Mouse (Mus musculus) MEL (cell line): Measurements from ENCODE around the gene Mrpl49. TPM values are rescaled to one million over a fixed set of nuclear protein-coding genes. Genes with fewer than 3 reads are reported as not detected.

Experiments used
- DNase-seq: peaks from one replicate; pipeline ENCODE4 v3.0.0; 2011; ENCODE audit warnings: low read depth, low spot score
- H3K27ac ChIP-seq: 2 replicates; pipeline ENCODE4 v1.5.1; 2012; ENCODE audit warnings: low read depth, mild to moderate bottlenecking, control low read depth, low read length, moderate library complexity; ENCODE audit not compliant: control insufficient read depth
- H3K27me3 ChIP-seq, 2 experiments: fragments of 150-350 bp in 1 of 2; sonication (generic) in 1 of 2; 2 replicates each; pipeline ENCODE4 v1.6.1; 2012; ENCODE audit warnings: low read length in 2 of 2, mild to moderate bottlenecking in 2 of 2, improper control_type of control experiment in 1 of 2, moderate library complexity in 1 of 2; ENCODE audit not compliant: insufficient read depth in 2 of 2, control insufficient read depth in 1 of 2
- H3K36me3 ChIP-seq, 2 experiments: 2 replicates each; pipeline ENCODE4 v1.6.1; 2012 to 2014; ENCODE audit warnings: low read length in 2 of 2, improper control_type of control experiment in 1 of 2, inconsistent platforms in 1 of 2, mild to moderate bottlenecking in 1 of 2; ENCODE audit not compliant: insufficient read depth in 2 of 2, control insufficient read depth in 1 of 2
- H3K4me1 ChIP-seq, 2 experiments: fragments of 150-350 bp in 1 of 2; sonication (generic) in 1 of 2; 2 replicates each; pipeline ENCODE4 v1.6.1; 2012; ENCODE audit warnings: low read length in 2 of 2, improper control_type of control experiment in 1 of 2, mild to moderate bottlenecking in 1 of 2; ENCODE audit not compliant: insufficient read depth in 2 of 2, control insufficient read depth in 1 of 2
- H3K4me3 ChIP-seq, 2 experiments: fragments of 150-350 bp in 1 of 2; sonication (generic) in 1 of 2; 2 replicates each; pipeline ENCODE4 v1.5.1; 2012; ENCODE audit warnings: low read depth in 2 of 2, low read length in 2 of 2, mild to moderate bottlenecking in 2 of 2, moderate library complexity in 2 of 2, control low read depth in 1 of 2, improper control_type of control experiment in 1 of 2; ENCODE audit not compliant: control insufficient read depth in 1 of 2, insufficient read depth in 1 of 2
- H3K79me2 ChIP-seq: 2 replicates; pipeline ENCODE4 v1.6.1; 2012; ENCODE audit warnings: mild to moderate bottlenecking, low read length, moderate library complexity; ENCODE audit not compliant: control insufficient read depth, poor library complexity, insufficient read depth
- H3K9ac ChIP-seq: 2 replicates; pipeline ENCODE4 v1.6.1; 2012; ENCODE audit warnings: low read depth, mild to moderate bottlenecking, control low read depth, low read length, moderate library complexity; ENCODE audit not compliant: control insufficient read depth, poor library complexity, severe bottlenecking
- H3K9me3 ChIP-seq: fragments of 150-350 bp; sonication (generic); replicated peaks from 2 replicates; pipeline ENCODE4 v1.6.1; 2012; ENCODE audit warnings: mild to moderate bottlenecking, low read length, improper control_type of control experiment, moderate library complexity; ENCODE audit not compliant: insufficient read depth
- CTCF ChIP-seq, 3 experiments: IDR thresholded peaks in 2 of 3; conservative IDR thresholded peaks in 1 of 3; 2 replicates each; pipeline ENCODE4 v1.5.1; 2011 to 2012; ENCODE audit warnings: low read length in 3 of 3, low read depth in 2 of 3, mild to moderate bottlenecking in 2 of 3, improper control_type of control experiment in 1 of 3, inconsistent platforms in 1 of 3, mixed read lengths in 1 of 3, moderate library complexity in 1 of 3; ENCODE audit not compliant: control insufficient read depth in 1 of 3, insufficient read depth in 1 of 3, poor library complexity in 1 of 3, severe bottlenecking in 1 of 3
- EP300 ChIP-seq, 2 experiments: IDR thresholded peaks; 2 replicates each; pipeline ENCODE4 v1.6.1; 2011; ENCODE audit warnings: improper control_type of control experiment in 2 of 2, low read length in 2 of 2, low read depth in 1 of 2, mild to moderate bottlenecking in 1 of 2
- JUND ChIP-seq: IDR thresholded peaks from 2 replicates; pipeline ENCODE4 v1.6.1; 2011; ENCODE audit warnings: low read depth, mild to moderate bottlenecking, improper control_type of control experiment, low read length
- KAT2A ChIP-seq: conservative IDR thresholded peaks from 2 replicates; pipeline ENCODE4 v1.6.1; 2012; ENCODE audit warnings: low read depth, low read length, improper control_type of control experiment, inconsistent platforms
- MAZ ChIP-seq: IDR thresholded peaks from 2 replicates; pipeline ENCODE4 v1.6.1; 2012; ENCODE audit warnings: low read depth, mild to moderate bottlenecking, inconsistent platforms, low read length, improper control_type of control experiment
- MXI1 ChIP-seq: IDR thresholded peaks from 2 replicates; pipeline ENCODE4 v1.6.1; 2011; ENCODE audit warnings: mild to moderate bottlenecking, low read depth, low read length, improper control_type of control experiment
- MYB ChIP-seq: IDR thresholded peaks from 2 replicates; pipeline ENCODE4 v1.6.1; 2011; ENCODE audit warnings: mild to moderate bottlenecking, low read depth, low read length, improper control_type of control experiment
- MYC ChIP-seq: IDR thresholded peaks from 2 replicates; pipeline ENCODE4 v1.6.1; 2011; ENCODE audit warnings: low read depth, mild to moderate bottlenecking, low read length, improper control_type of control experiment, moderate library complexity
- RAD21 ChIP-seq: IDR thresholded peaks from 2 replicates; pipeline ENCODE4 v1.6.1; 2011; ENCODE audit warnings: mild to moderate bottlenecking, low read depth, low read length, improper control_type of control experiment
- RCOR1 ChIP-seq: IDR thresholded peaks from 2 replicates; pipeline ENCODE4 v1.6.1; 2012; ENCODE audit warnings: low read depth, mild to moderate bottlenecking, inconsistent platforms, low read length, improper control_type of control experiment
- SMC3 ChIP-seq: IDR thresholded peaks from 2 replicates; pipeline ENCODE4 v1.6.1; 2011; ENCODE audit warnings: low read depth, low read length, improper control_type of control experiment
- ZKSCAN1 ChIP-seq: IDR thresholded peaks from 2 replicates; pipeline ENCODE4 v1.6.1; 2012; ENCODE audit warnings: low read depth, mild to moderate bottlenecking, inconsistent platforms, low read length, improper control_type of control experiment, moderate library complexity
- ZMIZ1 ChIP-seq: IDR thresholded peaks from 2 replicates; pipeline ENCODE4 v1.6.1; 2012; ENCODE audit warnings: low read depth, mild to moderate bottlenecking, inconsistent platforms, low read length, improper control_type of control experiment, moderate library complexity
- polyA plus RNA-seq, 2 experiments: library from polyadenylated mRNA; stranded (reverse) in 1 of 2; unstranded in 1 of 2; fragments of >175 nt in 1 of 2; fragments of >200 nt in 1 of 2; gene quantifications; 2 replicates each; pipeline versions ENCODE4 v1.2.1 to v1.2.4; 2012; ENCODE audit warnings: low replicate concordance in 2 of 2, low read depth in 1 of 2; ENCODE audit not compliant: insufficient read length in 2 of 2, insufficient read depth in 1 of 2, missing spikeins in 1 of 2
- total RNA-seq: library from RNA; depleted of rRNA; stranded (reverse); fragments of 300-350 nt; gene quantifications from 2 replicates; pipeline ENCODE4 v1.2.3, GENCODE M21; 2012

Mrpl49 gene
- total and polyA plus RNA-seq, 3 experiments: 81.6 to 98.7 TPM; not detected in 1

- no peaks in the 10 kb centered on the region for H3K79me2 ChIP-seq
- no peak for TF ChIP-seq ZKSCAN1
- no peak for TF ChIP-seq RCOR1
- TF ChIP-seq EP300 (IDR thresholded peaks at IDR 0.05; ENCODE audit: low read depth in 1 of 2, low read length in 2 of 2): no peak
- TF ChIP-seq JUND: no peak
- TF ChIP-seq MYC: no peak
- TF ChIP-seq MYB: no peak
- TF ChIP-seq CTCF (IDR thresholded peaks at IDR 0.05 in 2 of 3, conservative IDR thresholded peaks at IDR 0.05 in 1 of 3; ENCODE audit: control insufficient read depth in 1 of 3, insufficient read depth in 1 of 3, low read depth in 2 of 3, low read length in 3 of 3, poor library complexity in 1 of 3, severe bottlenecking in 1 of 3): no peak
- no peaks in the 10 kb centered on the region for H3K9me3 ChIP-seq
- H3K27ac ChIP-seq: no peak overlapping the region
- H3K9ac ChIP-seq: no peak overlapping the region
- H3K4me3 ChIP-seq: no peak overlapping the region
- no peaks in the 10 kb centered on the region for H3K4me1 ChIP-seq
- peaks cover 2% of the 10 kb centered on the region in 2 experiments; a peak in 3 of 4 replicates for H3K27me3 ChIP-seq
- DNase-seq: no peak
- no peaks in the 10 kb centered on the region for H3K36me3 ChIP-seq
These were observed 33.7 kb downstream of the Mrpl49 start for GRCm38 (mm10) chr19:6023930-6024329.

- H3K9ac ChIP-seq: no peak overlapping the region
- peaks cover 0 to under 1% of the 10 kb centered on the region in 2 experiments; a peak in 1 of 4 replicates for H3K4me1 ChIP-seq
- no peaks in the 10 kb centered on the region for H3K9me3 ChIP-seq
- TF ChIP-seq RAD21 (no peak), ZMIZ1 (no peak), KAT2A (no peak)
- peaks cover under 1 to 2% of the 10 kb centered on the region in 2 experiments; a peak in 3 of 4 replicates for H3K27me3 ChIP-seq
- no peaks in the 10 kb centered on the region for H3K79me2 ChIP-seq
- H3K36me3 ChIP-seq: peaks cover 0 to 5% of the 10 kb centered on the region in 2 experiments; a peak in 2 of 4 replicates
- no peak overlapping the region for H3K27ac ChIP-seq
- no peak for DNase-seq
- H3K4me3 ChIP-seq: no peak overlapping the region
These were observed 34.5 kb downstream of the Mrpl49 start for GRCm38 (mm10) chr19:6023059-6023458.

- Histone ChIP-seq H3K4me3 (no peak overlapping the region), H3K9me3 (no peaks in the 10 kb centered on the region), H3K79me2 (peaks cover 1% of the 10 kb centered on the region), H3K27ac (no peak overlapping the region), H3K4me1 (peaks cover 4 to 8% of the 10 kb centered on the region in 2 experiments; a peak in 3 of 4 replicates), H3K36me3 (peaks cover 0 to 12% of the 10 kb centered on the region in 2 experiments; a peak in 2 of 4 replicates), H3K9ac (no peak overlapping the region), H3K27me3 (no peaks in the 10 kb centered on the region; a peak in 1 of 4 replicates)
- TF ChIP-seq CTCF (IDR thresholded peaks at IDR 0.05 in 2 of 3, conservative IDR thresholded peaks at IDR 0.05 in 1 of 3; ENCODE audit: control insufficient read depth in 1 of 3, insufficient read depth in 1 of 3, low read depth in 2 of 3, low read length in 3 of 3, poor library complexity in 1 of 3, severe bottlenecking in 1 of 3): peak in 2 of 3 experiments; percentile 10 to 14; a peak in 2 of 6 replicates
- TF ChIP-seq MXI1: no peak
- TF ChIP-seq MAZ: no peak
- TF ChIP-seq SMC3: peak; percentile 28; the same call in 1 of the 2 replicates
- DNase-seq: no peak
These were observed 37.3 kb downstream of the Mrpl49 start for GRCm38 (mm10) chr19:6020276-6020675.
